Mouse (Mus musculus): ENCODE measurements around the gene Atpif1.

DNA sequence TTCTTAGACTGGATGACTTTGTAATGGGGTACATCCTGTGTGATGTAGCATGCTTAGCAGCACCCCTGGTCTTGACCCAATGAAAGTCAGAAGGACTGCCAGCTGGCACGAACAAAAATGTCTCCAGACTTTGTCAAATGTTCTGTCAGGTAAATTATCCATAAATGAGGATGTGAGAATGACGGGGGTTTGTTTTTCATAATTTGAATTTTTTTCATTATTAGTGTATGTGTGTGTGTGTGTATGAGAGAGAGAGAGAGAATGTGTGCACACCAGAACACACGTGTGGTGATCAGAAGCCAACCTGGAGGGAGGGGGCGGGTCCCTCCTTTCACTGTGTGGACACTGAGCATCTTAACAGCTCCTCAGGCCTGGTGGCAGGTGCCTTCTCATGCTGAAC is 49.2 kb downstream of the Atpif1 start:
- TF ChIP-seq CTCF (IDR thresholded peaks at IDR 0.05; ENCODE audit: insufficient read depth, low read depth, low read length) (no peak), POLR2A (IDR thresholded peaks at IDR 0.05; ENCODE audit: insufficient read depth, low read depth, low read length) (no peak)
